Mouse (Mus musculus): ENCODE results near the gene Ilf3. TPM values are rescaled to one million over a fixed set of nuclear protein-coding genes. Genes with fewer than 3 reads are reported as not detected.
A peak's percentile ranks its signal among the peaks of the same experiment; 100 is the strongest.

The Ilf3 gene
- total RNA-seq, 1 experiment from 2014 or later, result 58.2 TPM

DNA sequence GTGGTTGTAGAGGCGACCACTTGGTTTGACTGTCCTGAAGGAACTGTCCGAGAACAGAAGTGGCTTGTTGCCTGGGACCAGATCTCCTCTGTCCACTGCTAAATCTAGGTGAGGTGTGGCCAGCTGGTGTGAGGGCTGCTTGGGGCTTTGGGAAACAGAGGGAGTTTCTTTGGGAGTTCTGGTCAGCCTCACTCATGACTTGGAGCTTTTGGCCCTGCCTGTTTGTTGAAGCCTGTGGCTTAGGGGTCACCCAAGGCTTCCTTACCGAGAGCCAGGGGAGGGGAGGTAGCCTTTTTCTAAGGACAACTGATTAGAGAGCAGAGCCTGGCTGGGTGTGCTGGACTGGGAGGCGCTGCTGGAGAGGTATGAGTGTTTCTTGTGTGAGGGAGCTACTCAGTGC is 32.3 kb upstream of the Ilf3 start:
- no peak for ATAC-seq (ENCODE audit: extremely low read depth, insufficient number of reproducible peaks, low FRiP score, poor library complexity, severe bottlenecking)

- no peak for ATAC-seq (ENCODE audit: extremely low read depth, insufficient number of reproducible peaks, low FRiP score, poor library complexity, severe bottlenecking)
Observed at GRCm38 (mm10) chr9:21336491-21336890, 31.2 kb upstream of the Ilf3 start.

DNA sequence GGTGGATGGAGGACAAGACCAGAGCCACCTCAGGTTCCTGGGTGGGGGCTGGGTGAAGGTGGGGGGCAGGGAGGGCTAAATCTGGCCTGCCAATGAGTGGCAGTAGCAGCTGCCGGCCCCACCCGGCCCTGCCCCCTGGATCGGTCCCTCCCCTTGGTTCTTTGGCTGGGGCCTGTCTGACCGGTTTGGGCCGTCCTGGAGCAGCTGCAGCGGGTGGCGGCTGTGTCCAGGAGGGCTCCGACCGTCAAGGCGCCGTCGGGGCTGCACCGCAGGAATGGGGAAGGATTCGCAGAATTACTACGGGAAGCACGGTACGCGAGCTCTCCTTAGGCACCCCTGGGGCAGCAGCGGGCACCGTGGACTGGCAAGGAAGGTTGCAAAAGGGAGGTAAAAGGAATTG is 30.0 kb upstream of the Ilf3 start:
- no peak for ATAC-seq (ENCODE audit: extremely low read depth, insufficient number of reproducible peaks, low FRiP score, poor library complexity, severe bottlenecking)

GRCm38 (mm10) chr9:21340411-21340810 is 27.3 kb upstream of the Ilf3 start:
- ATAC-seq (ENCODE audit: extremely low read depth, insufficient number of reproducible peaks, low FRiP score, poor library complexity, severe bottlenecking), result no peak

GRCm38 (mm10) chr9:21346627-21347365 is 20.9 kb upstream of the Ilf3 start:
- no peak for ATAC-seq (ENCODE audit: extremely low read depth, insufficient number of reproducible peaks, low FRiP score, poor library complexity, severe bottlenecking)

GRCm38 (mm10) chr9:21348152-21348551 is 19.5 kb upstream of the Ilf3 start:
- ATAC-seq (ENCODE audit: extremely low read depth, insufficient number of reproducible peaks, low FRiP score, poor library complexity, severe bottlenecking), result peak; percentile 41; the same call in 1 of the 2 replicates

DNA sequence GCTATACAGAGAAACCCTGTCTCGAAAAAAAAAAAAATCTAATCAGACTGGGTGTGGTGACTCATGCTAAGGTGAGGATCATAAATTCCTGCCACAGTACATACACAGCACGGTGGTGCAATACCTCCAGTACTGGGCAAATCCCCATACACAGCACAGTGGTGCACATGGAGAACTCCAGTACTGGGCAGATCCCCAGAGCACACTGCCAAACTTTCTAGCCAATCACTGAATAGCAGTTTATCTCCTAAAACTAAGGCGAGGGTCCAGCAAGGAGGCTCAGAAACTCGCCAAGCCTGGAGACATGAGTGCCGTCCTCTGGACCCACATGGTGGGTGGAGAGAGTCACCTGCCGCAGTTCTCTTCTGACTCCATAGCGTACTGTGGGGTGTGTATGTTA is 16.5 kb upstream of the Ilf3 start:
- ATAC-seq (ENCODE audit: extremely low read depth, insufficient number of reproducible peaks, low FRiP score, poor library complexity, severe bottlenecking), result no peak

GRCm38 (mm10) chr9:21351702-21352377 is 15.8 kb upstream of the Ilf3 start:
- ATAC-seq (ENCODE audit: extremely low read depth, insufficient number of reproducible peaks, low FRiP score, poor library complexity, severe bottlenecking), result no peak

- ATAC-seq (ENCODE audit: extremely low read depth, insufficient number of reproducible peaks, low FRiP score, poor library complexity, severe bottlenecking), result no peak
Observed at GRCm38 (mm10) chr9:21352463-21353372, 15.0 kb upstream of the Ilf3 start.

GRCm38 (mm10) chr9:21353373-21353686 is 14.3 kb upstream of the Ilf3 start:
- ATAC-seq (ENCODE audit: extremely low read depth, insufficient number of reproducible peaks, low FRiP score, poor library complexity, severe bottlenecking), result no peak

DNA sequence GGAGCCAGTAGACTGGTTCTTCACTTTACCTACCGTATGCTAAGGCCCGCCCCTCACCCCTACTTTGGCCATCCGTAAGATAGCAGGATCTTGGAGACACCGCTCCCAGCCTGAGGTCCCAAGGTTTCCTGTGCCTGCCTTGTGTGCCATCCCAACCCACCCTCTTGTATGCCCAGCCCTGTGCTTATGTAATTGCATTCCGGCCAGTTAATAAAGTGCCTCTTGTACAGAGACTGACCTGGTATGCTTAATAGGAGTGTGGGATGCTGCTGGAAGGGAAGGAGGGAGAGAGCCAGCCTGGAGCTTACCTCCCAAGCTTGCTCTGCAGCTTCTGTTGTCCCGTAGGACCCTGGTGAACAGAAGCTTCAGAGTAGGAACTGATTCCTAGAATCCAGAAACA is 12.9 kb upstream of the Ilf3 start:
- ATAC-seq (ENCODE audit: extremely low read depth, insufficient number of reproducible peaks, low FRiP score, poor library complexity, severe bottlenecking), result no peak

GRCm38 (mm10) chr9:21356981-21357718 is 10.5 kb upstream of the Ilf3 start:
- ATAC-seq (ENCODE audit: extremely low read depth, insufficient number of reproducible peaks, low FRiP score, poor library complexity, severe bottlenecking), result peak; percentile 87

- peak; percentile 31; the same call in 1 of the 2 replicates for ATAC-seq (ENCODE audit: extremely low read depth, insufficient number of reproducible peaks, low FRiP score, poor library complexity, severe bottlenecking)
Observed at GRCm38 (mm10) chr9:21366541-21367220, 990 bp upstream of the Ilf3 start.

DNA sequence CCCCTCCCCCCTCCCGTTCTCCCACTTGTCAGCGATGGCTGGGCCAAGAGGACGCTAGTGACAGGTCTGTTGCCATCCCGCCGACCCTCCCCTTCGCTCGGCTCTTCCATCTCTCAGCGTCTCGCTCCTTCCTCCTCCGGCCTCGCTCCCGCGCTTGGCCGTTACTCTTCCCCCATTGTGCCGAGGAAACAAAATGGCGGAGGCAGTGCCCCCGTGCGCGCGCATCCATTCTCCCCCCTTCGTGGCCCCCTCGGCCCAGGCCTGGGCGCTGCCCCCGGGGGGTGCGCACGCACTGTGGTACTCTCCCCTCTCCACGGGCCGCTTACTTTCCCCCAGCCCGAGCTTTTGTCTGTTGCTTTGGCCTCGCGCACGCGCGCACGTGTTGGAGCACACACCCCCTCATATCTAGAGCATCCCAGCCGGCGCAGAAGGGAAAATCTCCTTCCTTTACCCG is 487 bp downstream of the Ilf3 start:
- ATAC-seq (ENCODE audit: extremely low read depth, insufficient number of reproducible peaks, low FRiP score, poor library complexity, severe bottlenecking), result peak; percentile 10; the same call in 1 of the 2 replicates

DNA sequence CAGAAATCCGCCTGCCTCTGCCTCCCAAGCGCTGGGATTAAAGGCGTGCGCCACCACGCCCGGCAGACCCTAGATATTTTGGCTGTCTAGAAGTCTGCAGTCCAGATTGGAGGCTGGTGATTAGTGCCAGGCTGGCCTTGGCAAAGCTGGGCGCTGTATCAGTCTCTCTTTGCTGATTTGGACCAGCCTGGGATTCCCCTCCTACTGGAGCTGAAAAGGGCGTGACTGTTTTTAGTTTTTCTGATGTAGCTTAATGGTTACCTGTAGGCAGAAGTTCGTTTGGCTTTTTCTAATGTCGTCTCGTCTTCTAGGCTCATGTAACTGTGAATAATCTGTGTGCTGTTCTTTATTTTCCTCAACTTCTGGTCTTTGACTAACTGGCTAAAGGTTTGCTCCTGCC is 1.4 kb downstream of the Ilf3 start:
- ATAC-seq (ENCODE audit: extremely low read depth, insufficient number of reproducible peaks, low FRiP score, poor library complexity, severe bottlenecking), result no peak

DNA sequence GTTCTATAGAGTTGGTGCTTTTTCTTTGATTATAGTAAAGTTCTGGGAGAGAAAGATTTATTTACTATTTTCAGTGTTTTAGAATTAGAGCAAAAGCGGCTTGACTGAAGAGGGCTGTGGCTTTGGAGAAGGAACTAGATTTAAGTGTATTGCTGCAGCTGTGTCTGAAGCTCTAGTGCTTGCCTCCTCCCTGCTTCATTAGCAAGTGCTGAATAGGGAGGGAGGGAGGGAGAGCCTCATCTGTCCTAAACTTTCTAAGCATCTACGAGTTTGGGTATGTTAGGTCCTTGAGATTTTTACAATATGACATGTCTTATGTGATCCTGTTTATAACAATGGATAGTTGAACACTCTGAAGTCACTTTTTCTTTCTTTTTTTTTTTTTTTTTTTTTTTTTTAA is 3.2 kb downstream of the Ilf3 start:
- no peak for ATAC-seq (ENCODE audit: extremely low read depth, insufficient number of reproducible peaks, low FRiP score, poor library complexity, severe bottlenecking)

- no peak for ATAC-seq (ENCODE audit: extremely low read depth, insufficient number of reproducible peaks, low FRiP score, poor library complexity, severe bottlenecking)
Observed at GRCm38 (mm10) chr9:21372508-21372907, 4.8 kb downstream of the Ilf3 start.

DNA sequence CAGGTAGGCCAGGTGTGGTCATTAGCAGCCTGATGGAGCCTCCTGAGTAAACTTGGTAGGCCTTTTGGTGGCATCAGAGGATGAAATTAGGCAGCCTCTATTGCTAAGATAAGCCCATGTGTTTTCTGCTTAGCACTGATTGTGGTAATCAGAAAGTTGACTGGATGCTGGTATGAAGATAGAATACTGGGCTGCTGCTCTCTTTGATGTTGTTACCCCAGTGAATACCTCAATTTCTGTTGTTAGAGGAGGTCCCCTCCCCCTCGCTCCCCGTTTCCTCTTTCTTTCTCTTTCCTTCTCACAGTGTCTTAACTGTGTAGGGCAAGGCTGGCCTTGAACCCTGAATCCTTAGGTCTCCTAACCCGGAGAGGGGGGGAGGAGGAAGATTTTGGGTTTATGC is 11.5 kb downstream of the Ilf3 start:
- ATAC-seq (ENCODE audit: extremely low read depth, insufficient number of reproducible peaks, low FRiP score, poor library complexity, severe bottlenecking), result no peak
